Mouse (Mus musculus) adrenal gland, adult 18-20 months (tissue): ENCODE measurements around the gene Anks6. TPM values are rescaled to one million over a fixed set of nuclear protein-coding genes. Genes with fewer than 3 reads are reported as not detected.

Experiments
- DNase-seq, 2 experiments: peaks; one replicate each; pipeline ENCODE4 v3.0.0; 2021 to 2022; ENCODE audit warnings: low spot score in 2 of 2
- total RNA-seq, 2 experiments: library from RNA; stranded (reverse); gene quantifications; 1 replicate in 1 of 2; 2 replicates in 1 of 2; pipeline ENCODE4 v1.2.3; 2021

Anks6 gene
- total RNA-seq, 2 experiments from 2014 or later, result 3.6 to 4.7 TPM

- no peak for DNase-seq
These were observed 65.9 kb downstream of the Anks6 start, which contains the start of gene Gabbr2 for GRCm38 (mm10) chr4:46991016-46991958. Gabbr2 (minus strand) TSS chr4:46991873.

DNA sequence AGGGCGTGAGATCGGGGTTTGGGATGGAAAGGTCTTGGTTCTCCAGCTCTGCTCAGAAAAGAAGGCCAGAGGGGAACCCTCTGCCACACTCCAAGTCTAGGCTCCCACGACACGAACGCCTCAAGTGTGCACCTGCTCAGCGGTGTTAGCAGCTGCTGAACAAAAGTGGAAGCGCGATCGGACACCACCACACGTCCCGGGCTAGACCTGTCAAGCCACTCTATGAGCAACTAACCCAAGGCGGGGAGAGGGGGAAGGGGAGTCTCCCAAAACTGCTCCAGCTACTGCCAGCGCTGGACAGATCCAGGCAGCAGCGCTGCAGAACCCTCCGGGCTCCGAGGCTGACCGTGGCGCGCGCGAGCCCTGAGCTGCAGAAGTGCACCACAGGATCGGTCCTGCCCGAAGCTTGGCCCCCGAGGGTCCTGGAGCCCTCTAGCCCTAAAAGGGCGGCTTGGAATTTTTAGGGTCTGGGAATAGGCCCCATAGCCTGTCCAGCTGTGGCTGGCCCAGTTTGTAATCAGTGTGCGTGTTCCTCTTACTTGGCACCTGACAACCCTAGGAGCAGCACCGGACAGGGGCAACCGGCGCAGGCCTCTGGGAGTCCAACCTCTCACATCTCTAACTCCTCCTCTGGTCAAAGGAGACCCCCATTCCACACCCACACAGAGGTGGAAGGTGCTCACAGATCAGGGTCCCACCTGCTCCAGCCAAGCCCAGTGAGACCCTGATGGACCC is 66.8 kb downstream of the Anks6 start:
- DNase-seq, result no peak

GRCm38 (mm10) chr4:46989842-46990241 is 67.4 kb downstream of the Anks6 start:
- DNase-seq, result no peak

DNA sequence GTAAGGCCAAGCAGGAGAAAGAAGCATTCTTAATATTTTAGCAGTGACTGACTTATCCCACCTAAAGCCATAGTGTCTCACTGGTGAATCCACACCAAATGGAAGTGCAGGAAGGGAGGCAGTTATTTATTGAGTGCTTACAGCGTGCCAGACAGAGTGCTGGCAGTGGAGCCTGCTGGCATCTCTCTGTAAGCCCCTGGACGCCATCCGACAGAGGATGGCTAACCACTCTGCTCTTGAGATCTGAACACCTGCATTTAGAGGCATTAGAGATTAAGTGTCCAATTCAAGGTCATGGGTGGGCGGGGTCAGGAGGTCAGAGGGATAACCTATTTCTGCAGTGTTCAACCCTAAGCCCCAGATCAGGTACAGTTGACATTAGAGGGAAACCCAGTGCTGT is 68.4 kb downstream of the Anks6 start:
- no peak for DNase-seq

DNA sequence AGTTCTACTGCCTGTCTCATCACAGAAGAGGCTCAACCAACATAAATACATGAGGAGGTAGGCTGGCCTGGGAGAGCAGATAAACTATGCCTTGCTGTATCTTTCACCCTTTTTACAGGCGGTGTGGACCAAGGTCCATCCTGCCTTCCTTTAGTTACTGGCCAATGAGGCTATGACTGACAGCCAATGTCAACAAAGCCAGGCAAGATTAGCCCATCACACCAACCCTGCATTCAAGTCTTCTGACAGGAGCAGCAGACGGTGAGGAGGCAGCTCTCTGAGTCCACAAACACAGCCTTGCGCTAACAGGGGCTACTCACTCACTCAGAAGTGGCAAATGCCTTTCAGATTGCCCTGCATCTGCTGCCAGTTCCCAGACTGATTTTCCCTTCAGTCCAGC is 69.0 kb downstream of the Anks6 start:
- DNase-seq, result no peak

DNA sequence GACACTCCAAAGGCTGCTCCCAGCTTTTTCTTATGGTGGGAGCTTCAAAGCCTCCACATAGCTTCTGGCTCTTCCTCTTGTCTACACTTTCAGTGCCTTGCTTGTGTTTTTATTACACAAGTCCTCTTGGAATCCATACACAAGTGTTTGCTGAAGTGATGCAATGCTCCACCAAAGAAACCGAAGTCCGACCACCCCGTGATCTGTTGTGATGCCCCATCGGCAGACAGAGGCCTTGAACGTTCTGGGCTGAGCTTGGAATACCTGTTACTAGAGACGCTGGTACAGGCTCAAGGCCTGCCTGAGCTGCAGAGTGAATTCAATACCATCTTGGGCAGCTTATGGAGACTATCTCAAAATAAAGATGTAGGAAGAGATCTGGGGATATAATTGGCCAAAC is 69.4 kb downstream of the Anks6 start:
- DNase-seq, result no peak

DNA sequence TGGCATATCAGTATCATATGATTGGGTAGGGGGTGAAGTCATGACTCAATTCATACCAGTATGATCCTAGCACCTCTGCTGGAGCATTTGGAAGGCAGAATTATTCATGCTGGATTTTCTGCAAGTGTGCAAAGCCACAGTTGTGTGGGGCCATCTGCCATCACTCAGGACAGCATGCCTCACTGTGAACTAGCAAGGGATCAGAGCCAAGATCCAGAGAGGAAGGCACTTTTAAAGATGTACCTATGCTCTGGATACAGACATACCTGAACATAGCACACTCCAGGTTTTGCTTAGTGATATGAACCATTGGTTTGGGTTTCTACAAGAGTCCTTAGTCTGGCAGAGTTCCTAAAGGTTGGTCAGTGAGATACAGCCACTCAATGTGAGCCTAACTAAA is 71.2 kb downstream of the Anks6 start:
- DNase-seq, result no peak

- DNase-seq, result no peak
These were observed 74.3 kb downstream of the Anks6 start for GRCm38 (mm10) chr4:46982912-46983311.

GRCm38 (mm10) chr4:46982094-46982493 is 75.1 kb downstream of the Anks6 start:
- no peak for DNase-seq

GRCm38 (mm10) chr4:46978371-46978770 is 78.9 kb downstream of the Anks6 start:
- no peak for DNase-seq

- DNase-seq, result no peak
These were observed 80.1 kb downstream of the Anks6 start for GRCm38 (mm10) chr4:46977161-46977560.

- DNase-seq, result no peak
These were observed 80.6 kb downstream of the Anks6 start for GRCm38 (mm10) chr4:46976671-46977071.

GRCm38 (mm10) chr4:46973322-46973721 is 83.9 kb downstream of the Anks6 start:
- no peak for DNase-seq

DNA sequence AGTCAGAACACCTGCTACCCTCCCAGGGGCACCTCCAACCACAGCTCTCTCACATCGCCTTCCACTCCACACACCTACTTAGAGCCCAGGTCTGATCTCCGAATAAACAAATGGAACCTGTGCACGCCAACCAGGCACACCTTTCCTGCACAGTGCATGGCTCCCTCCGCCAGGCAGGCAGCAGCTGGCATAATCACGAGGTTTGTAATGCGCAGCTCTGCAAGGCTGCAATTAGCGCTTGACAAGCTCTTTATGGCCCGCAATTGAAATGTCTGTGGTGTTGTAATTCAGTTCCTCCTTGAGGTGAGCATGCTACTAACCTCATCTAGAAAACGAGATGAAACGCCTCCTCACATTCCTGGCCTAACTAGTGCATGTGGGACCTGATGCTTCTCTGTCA is 89.2 kb downstream of the Anks6 start:
- DNase-seq, result no peak

GRCm38 (mm10) chr4:46966551-46966950 is 90.7 kb downstream of the Anks6 start:
- DNase-seq, result no peak

Other genes with a start within 250 kb of the Anks6 start
- gene Gabbr2, start 65.6 kb downstream of the Anks6 start, total RNA-seq, result under 1 TPM; 0.27 to 0.35 TPM
- gene Galnt12, start 34.5 kb upstream of the Anks6 start, total RNA-seq, result 1 to 10 TPM in 1 of 2 experiments, under 1 TPM in 1; 0.73 to 1.1 TPM
- 10 to 100 TPM; 16.7 to 53.8 TPM for gene Col15a1, start 150.7 kb upstream of the Anks6 start, total RNA-seq